Mouse (Mus musculus) retina, postnatal 1 day (tissue): ENCODE results near the gene Ugt2b34.
A peak's percentile ranks its signal among the peaks of the same experiment; 100 is the strongest.
"Not testable (repeated sequence)": the region's sequence is repeated elsewhere in the genome, so short reads cannot be mapped to it uniquely, and the experiment has no call there.

ENCODE experiments used
- DNase-seq: peaks from one replicate; pipeline ENCODE4 v3.0.0-alpha.2; 2012

The Ugt2b34 gene

DNA sequence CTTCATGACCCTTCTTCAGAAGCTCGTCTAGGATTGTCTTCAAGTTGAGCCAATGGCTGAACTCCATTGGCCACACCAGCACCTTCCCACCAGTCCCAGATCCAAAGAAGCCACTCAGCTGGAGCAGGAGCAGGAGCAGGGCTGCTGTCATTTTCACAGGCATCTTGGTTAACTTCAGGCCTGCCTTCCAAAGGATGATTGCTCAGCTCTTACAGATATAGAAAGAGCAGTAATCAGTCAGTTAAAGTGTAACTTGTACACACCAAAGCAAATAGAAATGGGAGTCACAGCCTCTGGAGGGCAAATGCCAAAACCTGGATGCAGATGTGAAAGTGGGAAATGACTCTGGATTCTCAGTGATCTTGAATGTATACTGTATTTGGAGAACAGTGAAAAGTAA is at the start of gene Ugt2b34:
Gene Ugt2b34, minus strand, starts transcription at position 180 of the 400 bp plus-strand sequence.
- no peak for DNase-seq

DNA sequence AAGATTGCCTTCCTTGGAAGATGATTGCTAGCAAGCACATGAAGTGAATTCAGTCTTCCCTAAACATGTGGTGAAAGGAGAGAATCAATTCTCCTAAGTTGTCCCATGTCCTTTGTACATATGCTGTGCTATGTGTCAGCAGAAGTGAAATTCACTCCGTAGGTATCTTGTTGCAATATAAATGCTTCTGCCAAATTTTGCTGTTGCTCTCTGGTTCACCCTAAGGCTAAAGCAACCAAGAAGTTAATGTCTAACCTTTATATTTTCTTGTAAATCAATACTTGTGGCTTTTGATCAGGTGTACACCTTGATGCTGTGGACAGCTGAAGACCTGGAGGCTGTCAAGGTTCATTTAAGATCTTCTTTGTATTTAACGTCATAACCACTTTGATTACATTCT is 35.4 kb upstream of the Ugt2b34 start:
- no peak for DNase-seq

DNA sequence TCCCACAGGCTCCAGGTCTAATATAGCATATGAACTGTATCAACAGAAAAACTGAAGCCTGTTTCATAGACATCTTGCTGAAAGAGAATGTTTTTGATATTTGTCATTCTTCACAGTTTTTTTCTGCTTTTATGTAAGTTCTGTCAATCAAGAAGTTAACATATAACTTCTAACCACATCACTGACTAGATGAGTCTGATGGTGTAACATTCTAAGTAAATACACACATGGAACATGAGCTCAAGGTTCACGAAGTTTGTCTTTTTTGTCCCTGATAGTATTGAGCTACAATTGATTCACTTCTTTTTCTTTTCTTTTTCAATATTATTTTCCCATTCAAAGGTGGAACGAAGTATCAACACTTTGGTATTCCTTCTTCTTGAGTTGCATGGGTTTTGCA is 19.7 kb upstream of the Ugt2b34 start, which contains the start of gene Ugt2b1:
Gene Ugt2b1, minus strand, starts transcription at position 105 of the 400 bp plus-strand sequence.
- DNase-seq, result no peak

DNA sequence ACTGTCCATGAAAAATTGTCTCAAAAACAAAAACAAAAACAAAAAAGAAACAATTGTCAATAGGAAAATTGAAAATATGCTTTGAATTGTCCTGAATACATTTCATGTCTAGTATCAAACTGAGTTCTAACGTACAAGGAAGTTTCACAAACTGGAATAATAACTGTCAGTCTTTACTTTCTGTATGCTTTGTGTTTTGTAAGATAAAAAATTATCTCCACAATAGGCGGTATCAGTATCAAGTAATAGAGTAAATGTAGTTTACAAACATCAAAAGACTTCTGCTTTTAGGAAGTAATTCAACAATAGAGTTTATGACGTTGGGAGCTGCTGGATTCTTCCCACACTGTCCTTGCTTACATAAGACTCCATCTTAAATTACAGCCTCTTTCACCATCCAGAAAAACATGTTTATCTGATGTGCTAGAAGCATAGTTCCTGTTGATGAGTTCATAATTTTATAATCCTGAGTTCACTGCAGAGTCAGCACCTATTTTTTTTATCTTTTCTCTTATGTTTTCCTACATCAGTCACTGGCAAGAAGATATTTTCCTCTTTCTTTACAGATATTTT is 14.0 kb upstream of the Ugt2b34 start:
- DNase-seq, result no peak

DNA sequence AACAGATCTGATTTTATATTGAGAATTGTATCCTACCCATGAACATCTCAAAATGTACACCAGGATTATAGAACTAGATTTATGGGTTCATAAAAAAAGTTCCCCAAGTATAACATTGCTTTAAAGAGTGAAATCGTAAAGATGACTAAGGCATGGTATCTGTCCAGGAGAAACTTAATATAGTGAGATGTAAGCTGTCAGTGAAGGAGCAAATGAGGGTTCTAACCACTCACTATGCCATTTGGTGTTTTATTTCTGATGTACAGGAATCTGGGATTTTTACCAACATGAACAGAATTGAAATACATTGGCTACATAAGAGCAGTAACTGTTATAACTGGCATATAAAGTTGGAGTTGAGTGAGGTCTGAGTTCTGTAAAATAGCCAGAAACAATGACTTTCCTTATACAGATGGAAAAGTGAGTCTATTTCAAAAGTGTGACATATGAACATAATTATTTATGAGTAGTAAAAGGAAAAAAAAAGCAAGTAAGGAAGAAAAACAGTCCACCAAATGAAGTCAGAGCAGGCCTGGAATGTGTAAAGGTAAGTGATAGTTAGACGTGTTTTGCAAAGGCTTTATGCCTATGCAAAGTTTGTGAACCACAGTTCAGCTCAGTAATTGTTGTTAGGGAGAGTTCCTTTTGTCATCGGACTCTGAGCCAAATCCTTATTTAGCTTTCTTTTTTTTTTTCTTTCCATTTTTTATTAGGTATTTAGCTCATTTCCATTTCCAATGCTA is 4.8 kb upstream of the Ugt2b34 start:
- DNase-seq, result no peak

DNA sequence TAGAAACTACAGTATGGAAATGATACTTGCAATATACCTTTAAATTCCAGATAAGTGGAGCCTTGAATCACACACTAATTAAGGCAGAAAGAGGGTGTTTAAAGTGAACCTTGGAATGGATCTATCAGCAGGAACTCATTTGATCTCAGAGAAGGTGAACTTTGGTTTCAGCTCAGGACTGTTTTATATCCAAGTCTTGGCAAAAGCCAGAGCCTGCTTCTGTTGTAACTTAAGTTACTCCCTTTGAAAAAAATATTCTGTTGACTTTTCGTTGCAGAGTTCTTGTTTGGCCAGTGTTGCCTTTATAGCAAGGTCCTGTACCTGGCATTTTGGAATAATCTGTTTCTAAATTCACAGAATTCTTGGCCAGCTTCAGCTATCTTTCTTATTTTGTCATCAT is 4.0 kb upstream of the Ugt2b34 start:
- DNase-seq, result no peak

DNA sequence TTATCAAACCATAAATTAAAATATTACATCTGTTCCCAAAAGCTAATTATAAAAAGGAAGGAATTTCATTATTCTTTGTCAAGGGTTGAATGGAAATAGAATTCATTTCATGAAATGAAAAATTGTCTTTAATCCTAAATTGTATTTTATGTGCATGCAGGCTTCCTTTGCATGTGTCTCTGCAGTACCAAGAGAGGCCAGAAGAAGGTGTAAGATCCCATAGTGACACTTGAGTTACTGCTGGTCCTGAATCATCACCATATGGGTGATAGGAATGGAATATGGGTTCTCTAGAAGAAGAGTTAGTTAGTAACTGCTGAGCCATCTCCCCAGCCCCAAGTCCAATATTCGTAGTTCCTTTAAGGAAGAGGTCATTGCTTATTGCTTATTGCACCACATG is 16.8 kb downstream of the Ugt2b34 start:
- DNase-seq, result no peak

DNA sequence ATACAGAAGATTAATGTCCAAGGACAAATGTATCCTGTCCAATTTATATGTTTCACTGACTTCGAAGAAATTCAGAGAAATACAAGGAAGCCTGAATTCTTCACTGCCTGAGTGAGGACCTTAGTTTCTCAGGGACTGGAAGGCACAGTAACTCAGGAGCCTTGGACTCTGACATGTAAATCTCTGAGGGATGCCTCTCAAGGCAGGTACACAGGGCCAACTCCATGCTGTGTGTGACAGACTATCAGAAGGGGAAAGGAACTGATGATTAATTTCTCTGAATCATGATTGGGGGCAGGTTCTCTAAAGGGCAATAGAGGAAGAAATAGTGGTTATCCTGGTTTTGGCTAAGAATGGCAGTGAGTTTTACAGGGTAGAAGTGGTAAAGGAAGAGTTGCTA is 18.3 kb downstream of the Ugt2b34 start:
- no peak for DNase-seq

DNA sequence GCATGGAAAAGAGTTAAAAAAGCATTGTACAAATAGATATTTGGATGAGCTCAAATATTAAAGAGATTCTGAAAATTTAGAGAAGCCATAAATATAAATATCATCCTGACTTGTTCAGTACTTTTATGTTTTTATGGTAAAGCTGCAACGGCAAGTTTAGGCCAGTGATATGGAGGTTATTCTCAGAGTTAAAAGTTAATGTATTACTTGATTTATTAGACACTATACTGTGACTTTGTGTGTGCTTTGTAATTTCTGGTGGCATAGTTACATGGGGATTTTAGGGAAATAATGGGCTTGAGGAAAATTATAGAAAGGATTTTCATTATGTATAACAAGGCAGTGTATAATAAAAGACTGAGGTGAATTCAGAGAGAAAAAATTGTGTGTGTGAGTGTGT is 19.7 kb downstream of the Ugt2b34 start:
- DNase-seq, result no peak

DNA sequence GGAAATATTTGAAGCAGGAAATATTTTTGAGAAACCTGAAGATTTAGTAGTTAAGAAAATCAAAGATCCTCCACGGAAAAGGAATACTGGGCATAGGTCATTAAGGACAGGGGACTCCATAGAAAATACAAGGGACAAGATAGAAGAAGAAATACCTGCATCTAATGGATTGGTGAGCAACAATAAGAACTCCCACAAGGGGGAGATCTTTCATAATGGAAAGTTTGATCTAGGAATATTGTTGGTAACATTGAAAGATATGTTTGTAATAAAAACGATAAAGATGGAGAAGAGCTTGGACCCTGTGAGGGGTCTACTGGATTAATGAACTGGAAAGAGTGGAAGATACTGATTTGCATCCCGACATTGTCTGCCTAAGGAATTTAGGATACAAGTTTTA is 20.1 kb downstream of the Ugt2b34 start:
- peak; percentile 8 for DNase-seq

DNA sequence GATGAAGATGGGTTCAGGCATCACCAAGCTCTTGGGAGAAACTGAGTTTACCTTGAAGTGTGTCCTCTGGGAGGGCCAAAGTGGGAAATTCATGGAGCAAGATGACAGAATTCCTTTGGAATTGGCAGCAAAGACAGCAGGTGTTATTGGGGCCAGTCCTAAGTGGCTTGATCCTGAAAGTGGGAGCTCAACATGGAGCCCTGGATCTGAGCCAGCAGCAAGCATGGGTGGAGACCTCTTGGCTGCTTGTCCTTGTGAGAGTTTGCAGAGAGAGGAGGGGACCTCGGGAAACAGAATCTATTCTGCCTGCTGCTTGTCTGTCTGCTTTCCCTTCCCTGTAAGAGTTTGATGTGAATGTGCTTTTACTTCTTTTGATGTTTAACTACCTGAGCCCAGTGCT is 34.9 kb downstream of the Ugt2b34 start:
- no peak for DNase-seq

DNA sequence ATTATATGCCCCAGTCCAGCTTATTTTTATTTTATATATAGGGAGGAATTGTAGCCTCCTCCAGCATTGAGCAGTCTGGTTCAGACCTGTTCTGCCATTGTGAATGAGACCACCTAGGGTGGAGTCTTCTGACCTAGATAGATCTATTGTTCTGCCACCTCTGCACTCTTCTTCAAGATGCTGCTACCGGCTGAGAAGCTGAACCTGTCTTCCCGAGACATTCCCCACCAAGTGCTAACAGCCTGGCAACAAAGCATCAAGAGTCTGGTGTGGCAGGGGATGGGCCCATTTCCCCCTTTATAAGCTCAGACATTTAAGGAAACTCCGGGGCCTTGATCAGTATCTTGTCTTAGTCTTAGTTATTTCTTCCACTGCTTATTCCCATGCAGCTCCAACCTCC is 48.4 kb downstream of the Ugt2b34 start:
- no peak for DNase-seq

DNA sequence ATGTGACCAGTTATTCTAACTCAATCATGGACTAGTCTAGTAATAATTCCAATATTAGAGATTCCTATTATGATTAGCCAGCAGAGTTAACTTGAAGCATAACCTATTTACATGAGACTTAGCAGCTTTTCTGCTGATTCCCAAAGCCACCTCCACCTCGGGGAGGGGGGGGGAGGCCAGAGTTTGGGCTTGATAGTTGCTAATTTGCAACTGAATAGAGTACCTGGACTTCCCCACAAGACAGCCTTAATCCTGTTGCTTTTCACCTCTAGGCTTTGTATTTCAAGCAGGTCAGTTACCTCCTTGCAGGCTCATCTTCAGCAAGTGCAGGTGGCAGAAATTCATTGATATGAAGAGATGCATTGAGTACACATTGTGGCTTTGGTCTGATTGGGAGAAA is 49.1 kb downstream of the Ugt2b34 start:
- DNase-seq, result no peak

DNA sequence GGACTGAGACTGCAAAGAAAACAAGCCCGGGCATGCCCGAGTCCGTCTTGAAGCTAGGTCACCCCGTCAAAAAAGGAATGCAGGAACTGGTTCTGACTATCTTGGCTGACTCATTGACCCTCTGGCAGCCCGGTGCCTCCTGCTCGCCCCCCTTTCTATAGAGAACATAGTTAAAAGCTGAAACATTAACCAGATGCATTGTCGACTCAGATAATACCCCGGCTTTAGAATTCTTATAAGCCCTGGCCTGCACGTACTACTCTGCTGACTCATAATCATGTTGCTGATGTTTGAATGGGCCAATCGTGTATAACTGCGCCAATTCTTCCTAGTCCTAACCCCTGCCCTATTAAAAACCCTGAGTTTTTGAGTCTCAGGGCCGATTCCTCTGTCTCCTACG is 50.2 kb downstream of the Ugt2b34 start:
- not testable (repeated sequence) for DNase-seq

DNA sequence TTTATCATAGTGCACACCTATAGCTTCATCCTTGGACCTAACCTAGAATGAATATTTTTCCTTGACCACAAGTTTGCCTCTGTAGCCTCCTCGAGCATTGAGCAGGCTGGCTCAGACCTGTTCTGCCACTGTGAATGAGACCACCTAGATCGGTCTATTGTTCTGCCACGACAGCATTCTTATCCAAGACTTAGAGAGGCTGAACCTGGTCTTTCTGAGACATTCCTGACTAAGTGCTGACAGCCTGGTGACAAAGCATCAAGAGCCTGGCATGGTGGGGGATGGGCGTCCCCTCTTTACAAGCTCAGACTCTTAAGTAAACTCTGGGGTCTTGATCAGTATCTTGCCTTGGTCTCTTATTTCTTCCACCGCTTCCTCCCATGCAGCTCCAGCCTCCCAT is 55.1 kb downstream of the Ugt2b34 start:
- no peak for DNase-seq

DNA sequence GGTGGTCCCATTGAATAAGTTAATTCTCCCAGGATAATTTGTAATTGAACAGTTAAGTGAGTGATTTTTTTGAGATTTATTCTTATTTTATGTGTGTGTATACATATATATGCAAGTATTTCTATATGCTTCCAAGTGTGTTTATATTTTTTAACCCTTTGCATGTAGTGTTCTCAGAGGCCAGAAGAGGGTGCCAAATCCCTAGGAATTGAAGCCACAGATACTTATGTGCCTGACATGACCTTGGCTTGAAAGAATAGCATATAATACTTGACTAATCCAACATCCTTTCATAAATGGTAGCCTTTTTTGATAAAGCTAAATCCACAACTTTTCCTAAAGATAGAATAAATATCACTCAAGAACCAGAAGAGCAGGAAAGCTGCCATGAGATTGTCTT is 56.6 kb downstream of the Ugt2b34 start:
- DNase-seq, result peak; percentile 63

DNA sequence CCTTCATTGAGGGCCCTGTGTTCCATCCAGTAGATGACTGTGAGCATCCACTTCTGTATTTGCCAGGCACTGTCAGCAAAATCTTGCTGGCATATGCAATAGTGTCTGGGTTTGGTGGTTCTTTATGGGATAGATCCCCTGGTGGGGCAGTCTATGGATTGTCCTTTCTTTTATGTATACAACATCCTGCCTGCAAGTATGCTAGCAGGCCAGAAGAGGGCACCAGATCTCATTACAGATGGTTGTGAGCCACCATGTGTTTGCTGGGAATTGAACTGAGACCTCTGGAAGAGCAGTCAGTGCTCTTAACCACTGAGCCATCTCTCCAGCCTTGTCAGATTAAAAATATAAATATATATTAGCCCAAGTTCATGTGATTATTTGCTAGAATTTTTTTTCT is 65.5 kb downstream of the Ugt2b34 start:
- DNase-seq, result not testable (repeated sequence)

DNA sequence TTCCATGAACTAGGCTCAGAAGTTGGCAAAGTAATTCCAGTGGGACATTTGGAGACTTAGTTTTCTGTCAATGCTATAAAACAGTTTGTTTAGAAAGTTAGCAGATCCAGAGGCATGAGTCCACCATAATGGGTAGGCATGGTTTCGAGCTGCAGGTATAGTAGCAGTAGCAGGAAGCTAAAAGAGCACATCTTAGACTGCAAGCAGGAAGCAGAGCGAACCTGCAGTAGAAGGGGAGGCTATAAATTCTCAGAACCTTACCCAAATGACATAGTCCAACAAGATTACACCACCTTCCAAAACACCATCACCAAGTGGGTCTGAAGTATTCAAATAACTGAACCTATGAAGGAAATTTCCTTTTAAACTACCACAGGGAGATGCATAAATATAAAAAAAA is 66.5 kb downstream of the Ugt2b34 start:
- no peak for DNase-seq
